Mouse (Mus musculus): Measurements from ENCODE around the gene Gdf1.

DNA sequence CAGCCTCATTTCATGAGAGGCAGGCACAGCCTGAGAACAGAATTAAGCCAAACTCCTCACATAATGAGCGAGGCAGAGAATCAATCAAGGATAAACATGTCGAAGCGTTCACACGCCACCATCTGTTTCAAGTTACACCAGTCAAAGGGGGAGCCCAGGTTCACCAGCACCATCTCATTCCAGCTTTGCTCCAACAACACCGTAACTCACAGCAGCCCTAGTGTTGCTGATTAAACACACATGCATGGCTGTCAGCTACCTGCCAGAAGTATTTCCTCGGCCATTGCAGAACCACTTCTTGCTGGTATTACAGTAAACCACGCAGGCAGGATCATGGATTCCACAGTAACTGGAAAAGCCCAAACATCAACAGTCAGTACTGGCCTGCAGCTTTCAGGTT is 13.5 kb downstream of the Gdf1 start:
- TF ChIP-seq POLR2A (IDR thresholded peaks at IDR 0.05; ENCODE audit: borderline replicate concordance, insufficient read depth, low read length), result no peak
- no peak for TF ChIP-seq CTCF (IDR thresholded peaks at IDR 0.05; ENCODE audit: borderline replicate concordance, insufficient read depth, low read depth, low read length)

Measured in cerebellum, adult 2 months (tissue).